Mouse (Mus musculus): ENCODE results near the gene Tmem165. TPM values are rescaled to one million over a fixed set of nuclear protein-coding genes. Genes with fewer than 3 reads are reported as not detected.

Tmem165 gene
- polyA plus RNA-seq, 1 experiment from 2014 or later = 62.7 TPM

- H3K4me3 ChIP-seq = no peak overlapping the region
- 77% methylated on average over 4 of the region's 4 CpGs for WGBS
- H3K9me3 ChIP-seq (replicated peaks) = no peaks in the 10 kb centered on the region
- H3K4me1 ChIP-seq (replicated peaks) = peaks cover 8% of the 10 kb centered on the region
- no peaks in the 10 kb centered on the region for H3K27me3 ChIP-seq
- H3K4me2 ChIP-seq = no peak overlapping the region
- no peak overlapping the region for H3K9ac ChIP-seq
- no peak; the same call in 1 of the 2 replicates for ATAC-seq (replicated peaks; ENCODE audit: insufficient number of reproducible peaks, insufficient read depth, low FRiP score, low read depth)
- no peaks in the 10 kb centered on the region for H3K36me3 ChIP-seq
- H3K27ac ChIP-seq = no peak overlapping the region
Measured at GRCm38 (mm10) chr5:76175051-76175450, 8.6 kb upstream of the Tmem165 start.

- 0 out of 2 replicates have a peak overlapping the region, but pooled peaks have one; percentile 21 for H3K4me2 ChIP-seq
- WGBS = 31% methylated on average over 3 of the region's 3 CpGs
- H3K4me1 ChIP-seq (replicated peaks) = peaks cover 8% of the 10 kb centered on the region
- H3K27ac ChIP-seq = peak overlapping the region; percentile 16; the same call in 1 of the 2 replicates
- no peaks in the 10 kb centered on the region for H3K27me3 ChIP-seq
- no peaks in the 10 kb centered on the region for H3K36me3 ChIP-seq
- no peak overlapping the region for H3K9ac ChIP-seq
- no peak overlapping the region for H3K4me3 ChIP-seq
- ATAC-seq (replicated peaks; ENCODE audit: insufficient number of reproducible peaks, insufficient read depth, low FRiP score, low read depth) = no peak
- H3K9me3 ChIP-seq (replicated peaks) = no peaks in the 10 kb centered on the region
Measured at GRCm38 (mm10) chr5:76176411-76176810, 7.3 kb upstream of the Tmem165 start.

- Histone ChIP-seq H3K9me3 (replicated peaks) (no peaks in the 10 kb centered on the region), H3K36me3 (no peaks in the 10 kb centered on the region), H3K9ac (no peak overlapping the region), H3K4me2 (0 out of 2 replicates have a peak overlapping the region, but pooled peaks have one; percentile 21), H3K4me3 (no peak overlapping the region), H3K27ac (peak overlapping the region; percentile 16), H3K27me3 (no peaks in the 10 kb centered on the region), H3K4me1 (replicated peaks) (peaks cover 8% of the 10 kb centered on the region)
- 53% methylated on average over 11 of the region's 11 CpGs for WGBS
- ATAC-seq (replicated peaks; ENCODE audit: insufficient number of reproducible peaks, insufficient read depth, low FRiP score, low read depth) = no peak
Measured at GRCm38 (mm10) chr5:76176841-76177240, 6.8 kb upstream of the Tmem165 start.

DNA sequence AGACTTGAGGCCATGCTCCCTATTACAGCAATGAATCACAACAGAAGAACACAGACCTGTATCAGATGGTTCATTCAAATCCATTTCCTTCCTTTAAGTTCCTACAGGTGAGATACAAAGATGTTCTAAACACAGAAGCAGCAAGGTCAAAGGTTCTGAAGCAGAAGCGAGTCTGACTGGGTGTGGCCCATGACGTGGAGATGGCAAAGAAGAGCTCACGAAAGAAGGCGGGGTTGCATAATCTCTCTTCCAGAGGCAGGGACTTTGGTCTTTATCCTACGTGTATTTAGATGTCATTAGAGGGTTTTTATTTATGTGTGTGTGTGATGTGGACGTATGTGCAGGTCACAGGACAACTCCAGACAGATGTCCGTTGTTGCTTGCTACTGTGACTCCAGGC is 6.0 kb upstream of the Tmem165 start:
- Histone ChIP-seq H3K4me3 (no peak overlapping the region), H3K9me3 (replicated peaks) (no peaks in the 10 kb centered on the region), H3K27me3 (no peaks in the 10 kb centered on the region), H3K9ac (no peak overlapping the region), H3K36me3 (no peaks in the 10 kb centered on the region), H3K4me1 (replicated peaks) (peaks cover 15% of the 10 kb centered on the region), H3K4me2 (no peak overlapping the region), H3K27ac (no peak overlapping the region)
- WGBS = 78% methylated on average over 7 of the region's 7 CpGs
- no peak for ATAC-seq (replicated peaks; ENCODE audit: insufficient number of reproducible peaks, insufficient read depth, low FRiP score, low read depth)

- peaks cover 22% of the 10 kb centered on the region for H3K4me1 ChIP-seq (replicated peaks)
- H3K9ac ChIP-seq = no peak overlapping the region
- no peak for ATAC-seq (replicated peaks; ENCODE audit: insufficient number of reproducible peaks, insufficient read depth, low FRiP score, low read depth)
- WGBS = 90% methylated on average over 5 of the region's 5 CpGs
- H3K4me3 ChIP-seq = no peak overlapping the region
- no peaks in the 10 kb centered on the region for H3K27me3 ChIP-seq
- no peaks in the 10 kb centered on the region for H3K9me3 ChIP-seq (replicated peaks)
- no peak overlapping the region for H3K27ac ChIP-seq
- H3K36me3 ChIP-seq = no peaks in the 10 kb centered on the region
- H3K4me2 ChIP-seq = no peak overlapping the region
Measured at GRCm38 (mm10) chr5:76179171-76179570, 4.5 kb upstream of the Tmem165 start.

GRCm38 (mm10) chr5:76179791-76180190 is 3.9 kb upstream of the Tmem165 start:
- H3K4me3 ChIP-seq = no peak overlapping the region
- H3K9me3 ChIP-seq (replicated peaks) = no peaks in the 10 kb centered on the region
- no peak for ATAC-seq (replicated peaks; ENCODE audit: insufficient number of reproducible peaks, insufficient read depth, low FRiP score, low read depth)
- no peak overlapping the region for H3K27ac ChIP-seq
- H3K27me3 ChIP-seq = no peaks in the 10 kb centered on the region
- H3K9ac ChIP-seq = no peak overlapping the region
- peaks cover 22% of the 10 kb centered on the region for H3K4me1 ChIP-seq (replicated peaks)
- H3K36me3 ChIP-seq = no peaks in the 10 kb centered on the region
- H3K4me2 ChIP-seq = no peak overlapping the region
- 84% methylated on average over 5 of the region's 5 CpGs for WGBS

DNA sequence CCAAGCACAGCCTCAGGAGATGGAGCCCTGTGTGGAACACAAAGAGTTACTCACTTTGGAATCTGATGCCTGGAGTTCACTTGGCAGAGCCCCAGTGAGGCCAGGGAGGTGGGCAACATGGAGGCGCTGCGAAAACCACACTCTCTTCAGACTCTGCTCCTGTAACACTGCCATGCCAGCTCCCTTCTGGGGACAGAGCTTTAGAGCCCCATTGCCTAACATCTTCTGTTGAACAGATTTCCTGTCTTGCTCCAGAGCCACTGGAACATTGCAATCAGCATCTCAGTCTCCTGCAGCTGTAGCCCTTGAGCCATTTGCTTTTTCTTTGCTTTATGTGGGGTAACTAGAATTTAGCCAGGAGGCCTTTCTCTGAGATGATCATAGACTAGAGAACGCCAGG is 1.4 kb upstream of the Tmem165 start:
- Histone ChIP-seq H3K9me3 (replicated peaks) (no peaks in the 10 kb centered on the region), H3K27me3 (no peaks in the 10 kb centered on the region), H3K36me3 (no peaks in the 10 kb centered on the region), H3K4me3 (no peak overlapping the region), H3K4me2 (no peak overlapping the region), H3K4me1 (replicated peaks) (peaks cover 30% of the 10 kb centered on the region), H3K27ac (peak overlapping the region; percentile 49; the same call in 1 of the 2 replicates), H3K9ac (no peak overlapping the region)
- 31% methylated on average over 3 of the region's 3 CpGs for WGBS
- ATAC-seq (replicated peaks; ENCODE audit: insufficient number of reproducible peaks, insufficient read depth, low FRiP score, low read depth) = no peak

DNA sequence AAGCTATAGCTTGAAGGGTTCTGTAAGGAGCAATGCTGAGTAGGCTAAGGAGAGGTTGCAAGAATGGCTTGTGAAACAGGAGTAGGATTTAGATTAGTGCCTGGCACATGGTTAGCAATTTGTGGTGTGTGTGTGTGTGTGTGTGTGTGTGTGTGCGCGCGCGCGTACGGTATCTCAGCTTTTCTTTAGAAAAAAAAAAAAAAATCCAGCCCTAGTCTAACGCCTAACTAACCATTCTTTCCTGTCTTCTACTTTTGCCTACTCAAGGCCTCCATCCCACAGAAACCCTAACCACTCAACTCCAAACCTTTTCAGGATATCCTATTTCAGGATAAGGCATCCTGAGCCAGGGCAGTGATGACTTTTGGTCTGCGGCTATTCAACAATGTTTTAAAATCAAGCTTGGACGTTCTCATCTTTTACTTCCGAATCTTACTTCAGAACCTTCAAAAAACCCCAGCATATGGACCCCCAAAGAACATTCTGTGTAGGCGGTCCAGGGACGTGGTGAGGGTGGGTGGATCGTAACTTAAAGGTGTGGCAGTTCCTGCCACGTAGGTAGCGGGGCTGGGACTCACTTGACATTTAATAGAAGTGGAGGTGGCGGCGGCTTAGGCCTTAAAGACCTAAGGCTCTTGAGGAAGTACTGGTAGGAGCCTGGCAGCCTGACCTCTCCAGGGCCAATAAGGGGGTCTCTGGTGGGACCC is 484 bp upstream of the Tmem165 start:
- peaks cover 38% of the 10 kb centered on the region for H3K4me1 ChIP-seq (replicated peaks)
- WGBS = 37% methylated on average over 17 of the region's 17 CpGs
- no peaks in the 10 kb centered on the region for H3K36me3 ChIP-seq
- peak overlapping the region; percentile 83 for H3K4me2 ChIP-seq
- peak overlapping the region; percentile 82 for H3K4me3 ChIP-seq
- H3K27me3 ChIP-seq = no peaks in the 10 kb centered on the region
- H3K9me3 ChIP-seq (replicated peaks) = no peaks in the 10 kb centered on the region
- H3K9ac ChIP-seq = peak overlapping the region; percentile 87
- H3K27ac ChIP-seq = peak overlapping the region; percentile 97
- ATAC-seq (replicated peaks; ENCODE audit: insufficient number of reproducible peaks, insufficient read depth, low FRiP score, low read depth) = no peak; the same call in 1 of the 2 replicates

DNA sequence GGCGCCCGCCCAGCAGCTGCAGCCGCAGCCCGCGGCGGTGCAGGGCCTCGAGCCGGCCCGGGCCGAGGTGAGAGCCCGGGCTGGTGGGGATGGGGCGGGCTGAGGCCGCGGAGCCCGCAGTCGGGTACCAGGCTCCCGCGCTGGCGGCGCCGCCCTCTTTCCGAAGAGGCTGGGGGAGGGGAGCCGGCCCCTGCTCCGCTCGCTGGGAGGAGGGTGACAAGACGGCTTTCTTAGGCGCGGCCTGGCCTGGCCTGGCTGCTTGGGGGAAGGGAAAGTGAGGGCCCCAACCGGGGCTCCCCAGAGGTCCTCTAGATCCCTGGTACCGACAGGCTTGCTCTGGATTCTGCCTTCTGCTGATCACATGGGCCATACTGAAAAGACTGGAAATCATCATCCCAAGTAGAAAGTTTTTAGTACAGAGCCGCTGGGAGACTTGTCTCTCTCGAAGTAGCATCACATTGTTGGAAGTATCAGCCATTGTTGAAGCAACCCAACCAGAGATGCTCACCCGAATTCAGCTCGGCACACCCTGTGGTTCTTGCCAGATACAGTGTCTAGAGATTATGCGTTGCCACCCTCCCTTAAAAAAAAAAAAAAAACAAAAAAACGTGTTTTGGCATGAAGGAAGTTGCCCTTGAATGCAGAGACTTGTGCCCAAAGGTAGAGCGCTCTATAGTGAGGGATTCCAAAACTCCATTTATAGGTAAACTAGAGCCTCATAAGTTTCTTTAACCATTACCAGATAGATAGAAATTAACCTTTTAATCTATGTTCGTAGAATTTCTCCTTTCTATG is 803 bp downstream of the Tmem165 start:
- Histone ChIP-seq H3K27me3 (no peaks in the 10 kb centered on the region), H3K4me2 (peak overlapping the region; percentile 83), H3K9ac (peak overlapping the region; percentile 87), H3K4me3 (peak overlapping the region; percentile 82), H3K36me3 (no peaks in the 10 kb centered on the region), H3K9me3 (replicated peaks) (no peaks in the 10 kb centered on the region), H3K27ac (peak overlapping the region; percentile 97), H3K4me1 (replicated peaks) (peaks cover 46% of the 10 kb centered on the region)
- 3% methylated on average over 38 of the region's 38 CpGs for WGBS
- peak; percentile 90 for ATAC-seq (replicated peaks; ENCODE audit: insufficient number of reproducible peaks, insufficient read depth, low FRiP score, low read depth)

DNA sequence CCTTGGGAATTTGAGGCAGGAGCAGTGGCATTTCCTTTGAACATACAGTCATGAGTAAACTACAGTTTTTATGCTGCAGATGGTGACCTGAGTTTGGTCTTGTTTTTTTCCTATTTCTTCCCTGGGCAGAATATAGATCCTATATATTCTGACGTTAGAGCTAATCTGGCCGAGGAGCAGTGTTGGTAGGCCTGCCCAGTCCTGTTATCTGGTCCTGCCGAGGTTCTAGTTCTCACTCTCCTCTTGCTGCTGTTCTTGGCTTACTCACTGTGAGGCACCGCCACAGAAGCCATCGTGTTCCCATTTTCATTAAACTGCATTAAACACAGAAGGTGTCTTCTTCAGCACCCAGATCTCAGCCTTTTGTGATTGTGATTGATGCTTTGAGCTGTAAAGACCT is 4.2 kb downstream of the Tmem165 start:
- Histone ChIP-seq H3K27ac (no peak overlapping the region), H3K4me2 (peak overlapping the region; percentile 32), H3K4me1 (replicated peaks) (peaks cover 58% of the 10 kb centered on the region), H3K4me3 (no peak overlapping the region), H3K9me3 (replicated peaks) (no peaks in the 10 kb centered on the region), H3K27me3 (no peaks in the 10 kb centered on the region), H3K9ac (no peak overlapping the region), H3K36me3 (no peaks in the 10 kb centered on the region)
- WGBS = 28% methylated on average over 5 of the region's 5 CpGs
- ATAC-seq (replicated peaks; ENCODE audit: insufficient number of reproducible peaks, insufficient read depth, low FRiP score, low read depth) = no peak

DNA sequence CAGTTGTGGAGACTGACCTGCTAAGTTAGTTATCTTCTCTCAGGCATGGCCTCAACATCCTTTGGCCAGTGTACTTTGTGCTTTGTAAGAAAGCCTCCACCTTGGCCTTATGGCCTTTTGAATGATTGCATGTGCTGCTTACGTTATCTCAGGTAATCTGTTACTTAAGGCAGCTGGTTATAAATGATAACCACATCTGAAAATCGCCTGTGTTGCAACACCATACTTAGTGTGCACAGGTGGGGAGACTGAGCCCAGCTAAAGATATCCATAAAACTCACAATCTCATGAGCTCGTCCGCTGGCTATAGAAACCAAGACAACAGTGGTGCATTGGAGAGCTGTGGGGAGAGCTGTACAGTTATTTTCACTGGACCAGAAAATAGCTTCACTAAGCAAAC is 6.9 kb downstream of the Tmem165 start:
- Histone ChIP-seq H3K9ac (no peak overlapping the region), H3K4me2 (no peak overlapping the region), H3K36me3 (no peaks in the 10 kb centered on the region), H3K9me3 (replicated peaks) (no peaks in the 10 kb centered on the region), H3K27me3 (no peaks in the 10 kb centered on the region), H3K4me3 (no peak overlapping the region), H3K4me1 (replicated peaks) (peaks cover 62% of the 10 kb centered on the region), H3K27ac (no peak overlapping the region)
- WGBS = 86% methylated on average over 4 of the region's 4 CpGs
- ATAC-seq (replicated peaks; ENCODE audit: insufficient number of reproducible peaks, insufficient read depth, low FRiP score, low read depth) = no peak
